Mouse (Mus musculus) heart, adult 11 months (tissue): ENCODE results near the gene S100pbp.

ENCODE experiments used
- DNase-seq: peaks from one replicate; pipeline ENCODE4 v3.0.0; 2022

S100pbp gene

DNA sequence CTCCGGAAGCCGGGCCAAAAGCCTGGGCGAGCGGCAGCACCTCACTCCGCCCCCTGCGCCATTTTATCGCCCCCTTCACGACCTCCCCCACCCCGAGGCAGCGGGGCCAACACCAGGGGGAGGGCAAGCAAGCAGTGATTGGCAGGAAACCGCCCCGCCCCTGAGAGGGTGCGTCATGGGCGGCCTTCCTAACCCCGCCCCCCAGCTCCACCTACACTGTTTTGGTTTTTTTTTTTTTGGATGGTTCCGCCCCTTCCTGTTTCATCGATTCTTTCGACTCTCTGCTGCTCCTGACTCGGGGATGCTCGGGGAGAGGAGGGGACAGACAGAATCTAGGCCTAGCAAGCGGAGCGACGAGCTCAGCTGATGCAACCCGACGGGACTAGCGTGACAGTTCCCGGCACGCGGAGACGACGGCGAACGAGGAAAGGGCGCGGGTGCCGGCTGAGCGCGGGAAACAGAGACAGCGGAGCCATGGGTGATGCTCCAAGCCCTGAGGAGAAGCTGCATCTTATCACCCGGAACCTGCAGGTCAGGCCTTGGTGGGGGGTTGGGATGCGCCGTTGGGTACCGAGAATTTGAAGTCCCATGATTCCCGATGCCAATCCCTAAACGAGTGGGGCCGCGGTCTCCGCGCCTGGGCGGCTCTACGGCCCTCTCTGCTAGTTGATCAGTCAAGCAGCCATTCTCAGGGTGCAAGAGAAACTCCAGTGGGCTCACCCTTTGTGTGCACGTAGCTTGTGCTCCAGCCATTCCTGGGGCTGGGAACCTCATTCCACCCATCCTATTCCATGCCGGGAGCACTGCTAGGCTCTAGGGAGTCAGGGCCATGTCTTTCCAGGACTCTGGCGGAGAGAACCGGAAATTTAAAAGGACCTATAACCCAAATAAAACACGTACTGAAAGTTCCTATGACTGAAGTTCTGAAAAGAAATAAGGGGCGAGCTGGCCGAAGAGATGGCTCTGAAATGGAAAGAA lies at the start of gene S100pbp, which contains the start of gene Yars:
S100pbp (minus strand) TSS at position 186 of the 978 bp plus-strand sequence.
Yars (plus strand) TSS at position 219 of the 978 bp plus-strand sequence.
- peak; percentile 100 for DNase-seq

DNA sequence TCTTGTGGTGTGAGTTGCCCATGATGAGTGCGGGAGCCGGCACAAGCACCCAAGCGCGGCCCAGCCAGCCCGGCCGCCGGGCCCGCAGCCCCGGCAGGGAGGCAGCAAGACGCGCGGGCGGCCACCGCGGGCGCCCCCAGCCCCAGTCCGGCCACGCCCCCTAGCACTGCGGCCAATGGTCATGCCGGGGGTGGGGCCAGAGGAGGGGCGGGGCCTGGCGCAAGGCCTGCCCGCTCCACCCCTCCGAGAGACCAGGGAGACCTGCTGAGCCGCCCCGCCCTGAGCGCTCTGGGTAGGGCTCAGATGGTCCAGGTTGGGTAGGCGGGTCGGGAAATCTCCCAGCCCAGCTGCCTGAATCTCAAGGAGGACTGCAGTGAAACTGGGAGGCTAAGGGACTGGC lies 49.5 kb upstream of the S100pbp start:
- DNase-seq, result peak; percentile 97

DNA sequence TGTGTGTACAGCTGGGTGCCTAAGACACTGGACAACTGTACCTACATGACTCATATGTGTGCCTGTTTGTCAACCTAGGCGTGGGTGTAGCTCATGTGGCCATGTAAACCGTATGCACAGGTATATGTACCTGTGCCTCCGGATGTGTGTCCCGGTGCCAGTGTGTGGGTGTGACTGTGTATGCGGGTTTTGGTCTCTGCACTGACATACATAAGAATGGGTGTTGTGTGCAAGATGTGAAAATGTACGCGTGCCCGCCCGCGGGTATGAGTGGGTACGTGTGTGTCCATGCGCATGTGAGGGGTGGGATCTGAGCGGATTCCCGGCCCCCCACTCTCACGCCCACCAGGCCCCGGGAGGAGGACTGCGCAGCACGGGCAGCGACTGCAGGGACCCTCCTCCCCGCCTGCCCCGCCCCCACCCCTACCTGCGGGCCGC lies 49.1 kb upstream of the S100pbp start:
- peak; percentile 88 for DNase-seq

DNA sequence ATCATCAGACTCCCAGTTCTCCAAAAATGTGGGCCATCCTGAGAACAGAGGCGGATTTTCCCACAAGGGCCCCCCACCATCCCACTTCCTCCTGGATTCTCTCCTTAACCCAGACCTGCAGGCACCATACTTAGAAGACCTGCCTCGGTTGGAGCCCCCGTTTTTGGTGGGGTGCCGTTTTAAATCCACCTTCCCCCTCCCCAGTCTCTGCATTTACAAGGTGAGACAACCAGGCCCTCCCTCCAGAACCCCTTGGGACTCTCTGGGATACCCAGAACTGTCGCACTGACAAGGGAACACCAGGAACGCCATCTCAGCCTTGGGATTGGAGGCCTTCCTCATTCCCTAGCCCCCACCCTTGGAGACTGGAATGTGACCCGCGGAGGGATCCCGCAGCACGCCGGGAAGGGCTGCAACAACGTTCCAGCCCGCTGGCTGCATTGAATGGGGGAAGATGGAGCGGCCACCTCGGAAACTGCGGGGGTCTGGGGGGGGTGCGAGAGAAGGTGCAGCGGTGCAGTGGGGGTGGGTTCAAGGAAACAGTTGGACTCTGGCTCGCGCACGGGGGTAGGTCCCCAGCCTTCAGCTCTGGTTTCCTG lies 48.4 kb upstream of the S100pbp start:
- peak; percentile 89 for DNase-seq

DNA sequence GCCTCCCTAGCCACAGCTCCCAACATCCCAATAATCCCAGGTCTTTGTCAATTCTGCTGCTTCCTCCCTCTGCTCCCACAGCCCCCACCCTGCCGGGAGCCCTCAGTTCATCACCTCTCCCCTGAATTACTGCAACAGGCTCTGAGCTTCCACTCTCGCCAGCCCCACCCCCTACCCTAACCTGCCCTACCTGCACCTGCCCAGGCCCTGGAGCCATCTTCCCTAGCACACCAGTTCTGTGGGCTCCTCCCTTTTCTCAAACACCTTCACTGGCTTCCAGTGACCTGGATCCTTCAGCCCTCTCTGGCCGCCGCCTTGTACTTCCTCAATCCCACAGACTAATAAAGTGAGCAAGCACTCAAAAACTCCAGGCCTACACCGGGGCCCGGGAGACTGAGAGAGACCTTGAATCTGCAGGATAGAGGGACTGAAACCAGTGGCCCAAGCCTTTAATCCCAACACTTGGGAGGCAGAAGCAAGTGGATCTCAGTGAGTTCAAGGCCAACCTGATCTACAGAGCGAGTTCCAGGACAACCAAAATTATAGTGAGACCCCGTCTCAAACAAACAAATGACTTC lies 46.8 kb upstream of the S100pbp start:
- DNase-seq, result no peak

DNA sequence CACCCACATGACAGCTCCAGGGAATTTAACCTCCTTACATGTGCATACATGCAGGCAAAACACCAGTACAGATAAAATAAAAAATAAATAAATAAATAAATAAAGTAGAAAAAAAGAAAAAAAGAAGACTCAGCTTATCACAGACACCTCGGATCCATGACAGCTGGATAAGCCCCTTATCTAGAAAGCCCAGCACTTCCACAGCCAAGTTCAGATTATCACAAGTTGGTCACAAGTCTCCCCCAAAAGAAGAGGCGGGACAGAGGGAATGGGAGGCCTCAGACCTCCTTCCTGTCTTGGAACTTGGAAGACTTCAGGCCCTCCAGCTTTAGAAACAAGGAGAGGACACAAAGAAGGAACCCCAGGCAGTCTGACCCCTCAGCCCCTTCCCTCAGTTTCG lies 45.6 kb upstream of the S100pbp start:
- DNase-seq, result no peak

DNA sequence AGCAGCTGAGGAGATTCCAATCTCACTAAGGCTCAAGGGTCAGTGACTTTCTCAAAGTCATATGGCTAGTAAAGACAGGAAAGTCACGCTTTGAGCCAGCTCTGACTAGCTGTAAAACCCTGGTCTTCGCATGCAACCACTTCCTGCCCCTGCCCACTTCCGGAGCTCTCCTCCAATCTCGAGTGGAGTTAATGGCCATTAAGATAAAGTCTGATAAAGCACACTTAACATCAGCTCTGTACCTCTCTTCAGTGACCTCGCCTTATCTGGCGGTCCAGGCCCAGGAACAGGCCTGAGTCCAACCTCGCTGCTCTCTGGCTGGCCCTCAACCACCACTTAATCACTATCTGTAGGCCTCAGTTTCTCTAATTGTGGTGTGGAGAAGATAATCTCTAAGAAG lies 45.0 kb upstream of the S100pbp start:
- DNase-seq, result no peak

DNA sequence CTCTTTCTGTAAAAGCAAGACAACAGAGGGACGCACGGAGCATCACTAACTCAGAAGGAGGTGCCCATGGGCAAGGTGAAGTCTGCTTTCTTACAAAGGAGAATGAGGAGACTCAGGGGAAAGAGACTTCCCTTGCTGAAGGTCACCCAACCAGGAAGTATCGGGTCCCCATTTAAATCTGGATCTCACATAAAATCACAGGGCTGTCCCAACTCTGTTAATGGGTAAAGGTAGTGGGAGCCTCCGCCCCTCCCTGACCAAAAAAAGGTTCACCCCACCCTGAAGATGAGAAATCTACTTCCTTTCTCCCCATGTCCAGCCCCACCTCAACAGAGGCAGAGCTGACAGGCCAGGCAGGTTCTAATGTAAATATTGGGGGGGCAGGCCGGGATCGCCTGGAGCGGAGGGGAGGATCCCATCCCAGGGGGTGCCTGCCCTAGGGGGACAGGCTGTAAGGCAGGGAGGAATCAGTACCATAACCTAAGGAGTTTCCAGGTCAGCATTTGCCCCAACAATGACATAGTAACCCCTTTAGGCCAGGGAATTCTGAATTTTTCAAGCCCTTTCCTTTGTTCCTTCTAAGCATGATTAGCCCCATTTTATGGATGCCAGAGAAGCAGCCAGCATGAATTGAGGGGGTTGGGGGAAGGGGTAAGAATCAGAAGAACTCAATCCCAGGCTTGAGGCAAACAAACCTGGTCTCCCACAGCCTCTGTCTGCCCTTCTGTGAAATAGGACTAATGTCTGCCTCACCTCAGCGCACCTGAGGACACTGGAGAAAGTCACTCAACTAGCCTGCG lies 43.2 kb upstream of the S100pbp start:
- no peak for DNase-seq

DNA sequence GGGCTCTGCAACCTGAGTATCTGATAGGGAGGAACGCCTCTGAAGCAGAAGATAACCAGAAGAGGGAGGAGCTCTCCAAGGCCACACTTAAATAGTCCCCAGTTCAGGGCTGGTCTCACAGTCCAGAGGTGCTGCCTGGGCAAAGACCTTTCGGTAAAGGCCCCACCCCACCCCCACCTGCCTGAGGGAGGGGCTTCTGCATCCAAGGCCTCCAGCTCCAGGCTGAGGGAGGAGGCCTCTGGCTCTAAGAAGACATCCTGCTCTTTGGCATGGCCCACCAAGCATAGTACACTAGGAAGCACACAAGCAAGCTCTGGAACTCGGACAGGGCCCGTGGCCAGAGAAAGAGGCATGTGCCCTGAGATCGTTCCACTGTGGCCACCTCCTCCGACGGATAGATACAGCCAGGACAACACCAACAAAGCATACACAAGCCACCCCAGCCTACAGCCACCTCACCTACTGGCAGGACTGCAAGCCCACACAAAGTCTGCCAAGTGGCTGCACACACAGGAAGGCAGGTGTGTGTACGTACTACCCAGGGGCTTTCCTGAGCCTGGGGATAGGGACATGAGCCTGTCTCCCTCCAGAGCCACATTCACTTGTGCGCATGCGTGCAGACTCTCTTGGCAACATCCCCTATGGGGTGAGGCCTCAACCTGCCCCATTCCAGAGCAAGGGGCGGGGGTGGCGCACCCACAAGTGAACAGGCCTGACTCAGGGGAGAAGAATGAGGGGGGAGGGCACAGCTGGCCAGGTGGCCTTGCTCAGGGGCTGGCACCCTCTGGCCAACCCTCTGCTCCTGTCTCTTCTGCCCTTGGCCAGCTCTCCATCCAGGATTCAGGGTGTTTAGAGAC lies 42.3 kb upstream of the S100pbp start:
- no peak for DNase-seq

DNA sequence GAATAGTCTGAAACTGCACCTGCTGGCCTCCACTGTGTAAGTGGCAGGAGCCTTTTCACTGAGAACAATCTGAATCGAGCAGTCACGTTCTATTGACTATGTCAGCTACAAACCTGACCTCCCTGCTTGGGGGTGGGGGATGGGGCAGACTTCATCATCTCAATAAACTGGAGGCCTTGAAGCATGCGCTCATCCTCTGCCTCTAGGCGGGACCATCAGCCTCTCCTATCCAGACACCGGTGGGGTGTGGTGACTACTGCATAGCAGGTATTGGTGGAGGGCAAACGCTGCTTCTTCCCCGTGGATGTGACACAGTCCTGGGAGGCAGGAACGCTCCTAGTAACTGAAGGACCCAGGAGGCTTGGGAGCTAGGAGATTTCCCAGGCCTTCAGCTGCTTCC lies 41.4 kb upstream of the S100pbp start:
- no peak for DNase-seq

DNA sequence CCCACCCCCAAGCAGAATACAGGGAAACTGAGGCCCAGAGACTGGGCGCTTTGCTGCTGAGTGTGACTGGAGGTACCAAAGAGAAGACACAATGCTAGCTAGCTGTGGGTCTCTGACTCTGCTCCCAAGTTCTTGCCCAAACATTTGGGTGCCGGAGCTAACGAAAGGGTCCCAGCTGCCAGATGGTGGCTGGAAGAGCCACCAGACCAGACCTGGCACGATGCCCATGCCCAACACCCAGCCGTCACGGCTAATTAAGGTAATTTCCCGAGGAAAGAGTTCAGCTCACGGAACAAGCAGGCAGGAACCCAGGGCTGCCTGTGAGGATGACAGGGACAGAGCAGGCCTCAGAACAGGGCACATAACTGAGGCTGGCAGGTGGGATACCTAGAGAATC lies 38.5 kb upstream of the S100pbp start:
- DNase-seq, result no peak

DNA sequence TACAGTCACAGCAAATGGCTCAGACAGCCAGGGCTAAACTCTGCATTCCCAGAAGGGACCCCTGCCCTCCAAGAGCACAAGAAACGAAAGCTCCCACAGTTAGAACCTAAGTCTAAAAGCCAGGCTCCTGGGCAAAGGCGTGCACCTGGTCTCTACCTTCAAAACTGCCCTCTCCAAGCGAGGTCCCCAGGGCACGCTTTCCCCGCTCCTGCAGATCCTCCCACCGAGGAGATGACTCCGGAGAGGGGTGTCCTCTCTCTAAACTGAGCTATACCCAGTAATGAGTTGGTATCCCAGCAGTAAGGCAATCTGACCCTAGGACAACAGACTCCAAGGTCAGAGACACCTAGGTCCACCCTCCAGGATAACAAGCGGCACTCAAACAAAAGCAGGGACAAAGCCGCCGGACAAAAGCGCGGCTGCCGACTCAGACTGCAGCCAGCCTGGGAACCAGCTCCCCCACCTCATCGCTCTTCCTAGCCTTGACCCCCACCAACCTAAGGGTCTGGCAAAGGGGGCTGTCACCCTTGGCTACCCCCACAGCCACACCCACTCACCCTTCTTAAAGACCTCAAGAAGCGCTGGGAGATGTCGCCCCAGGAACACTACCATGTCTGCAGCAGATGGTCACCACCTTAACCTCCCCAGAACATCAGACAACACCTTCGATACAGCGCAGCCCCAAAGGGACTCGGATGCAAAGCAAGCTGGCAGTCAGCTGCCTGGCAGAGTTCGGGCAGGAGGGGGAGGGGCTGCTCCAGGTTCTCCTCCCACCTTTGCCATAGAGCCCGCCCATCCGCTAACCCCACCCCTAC lies 37.9 kb upstream of the S100pbp start:
- no peak for DNase-seq

DNA sequence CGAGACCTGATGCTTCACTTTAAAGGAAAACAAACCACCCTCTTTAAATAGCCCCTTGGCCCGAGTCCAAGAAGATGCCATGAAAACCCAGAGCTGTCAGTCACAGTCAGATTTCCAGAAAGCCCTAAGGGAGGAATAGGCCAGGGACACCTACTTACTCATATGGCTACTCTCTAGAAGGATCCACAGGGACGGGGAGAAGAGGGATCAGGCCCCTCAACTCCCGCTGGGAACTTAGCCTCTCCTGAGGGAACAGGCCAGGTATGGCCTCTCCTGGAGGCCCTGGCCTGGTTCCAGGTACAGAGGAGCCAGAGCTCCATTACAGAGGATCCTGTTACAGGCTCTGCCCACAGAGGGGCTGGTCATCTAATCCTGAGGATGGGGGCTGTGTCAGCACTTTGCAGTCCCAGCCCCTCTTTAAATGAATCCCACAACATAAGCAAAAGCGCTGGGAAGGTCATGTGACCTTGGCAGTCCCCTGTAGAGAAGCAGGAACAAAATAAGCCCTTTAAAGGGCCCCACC lies 37.0 kb upstream of the S100pbp start:
- no peak for DNase-seq

DNA sequence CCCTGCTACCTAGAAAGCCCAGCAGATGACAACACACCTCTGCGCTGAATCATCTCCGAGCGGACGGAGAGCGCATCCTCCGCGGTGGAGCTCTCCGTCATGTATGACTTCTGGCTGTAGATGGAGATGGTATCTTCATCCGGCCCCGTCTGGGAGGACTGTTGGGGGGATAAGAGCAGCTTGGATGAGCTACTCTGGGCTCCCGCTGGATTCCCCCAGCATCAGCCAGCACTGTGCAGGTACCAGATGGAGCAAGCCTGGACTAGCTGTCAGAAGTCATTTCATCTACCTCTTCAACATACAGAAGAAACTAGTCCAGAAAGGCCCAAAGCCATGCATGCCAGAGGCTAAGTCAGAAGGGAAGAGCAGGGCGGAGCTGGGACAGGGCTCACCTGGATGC lies 35.8 kb upstream of the S100pbp start:
- DNase-seq, result no peak

DNA sequence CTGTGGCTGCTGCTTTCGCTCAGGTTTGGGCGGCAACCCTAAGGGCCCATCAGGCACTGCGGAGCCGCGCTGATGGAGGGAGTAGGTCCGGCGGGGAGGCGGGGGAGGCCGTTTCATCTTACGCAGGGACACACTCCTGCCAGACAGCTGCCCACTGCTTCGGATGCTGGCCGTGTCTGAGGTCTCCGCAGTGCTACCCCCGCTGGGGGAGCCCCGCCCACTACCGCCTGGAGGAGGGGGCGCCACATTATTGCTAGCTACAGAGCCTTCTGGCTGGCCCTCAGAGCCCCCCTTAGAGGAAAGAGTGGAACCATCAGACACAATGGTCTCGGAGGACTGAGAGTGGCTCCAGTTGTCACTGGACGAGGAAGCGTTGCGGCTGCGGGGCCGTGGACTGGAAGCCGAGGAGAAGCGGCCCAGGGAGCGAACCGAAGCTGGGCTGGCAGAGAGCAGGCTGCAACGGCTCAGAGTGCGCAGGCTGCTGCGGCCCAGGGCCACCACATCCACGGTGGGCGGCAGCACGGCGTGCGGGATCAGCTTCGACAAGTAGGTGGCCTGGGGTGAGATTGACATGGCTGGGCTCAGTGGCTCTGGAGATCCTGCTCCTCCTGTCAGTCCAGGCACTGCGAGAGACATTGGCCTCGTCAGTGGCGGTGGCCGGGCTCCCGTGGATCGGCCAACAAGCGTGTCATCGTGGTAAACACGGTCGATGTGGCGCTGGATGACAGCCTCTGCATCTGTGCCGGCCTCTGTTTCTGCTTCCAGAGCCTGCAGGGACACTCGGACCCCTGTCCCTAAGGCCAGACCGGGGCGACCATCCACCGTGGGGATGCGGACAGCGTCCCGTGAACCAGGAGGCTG lies 34.1 kb upstream of the S100pbp start:
- no peak for DNase-seq

DNA sequence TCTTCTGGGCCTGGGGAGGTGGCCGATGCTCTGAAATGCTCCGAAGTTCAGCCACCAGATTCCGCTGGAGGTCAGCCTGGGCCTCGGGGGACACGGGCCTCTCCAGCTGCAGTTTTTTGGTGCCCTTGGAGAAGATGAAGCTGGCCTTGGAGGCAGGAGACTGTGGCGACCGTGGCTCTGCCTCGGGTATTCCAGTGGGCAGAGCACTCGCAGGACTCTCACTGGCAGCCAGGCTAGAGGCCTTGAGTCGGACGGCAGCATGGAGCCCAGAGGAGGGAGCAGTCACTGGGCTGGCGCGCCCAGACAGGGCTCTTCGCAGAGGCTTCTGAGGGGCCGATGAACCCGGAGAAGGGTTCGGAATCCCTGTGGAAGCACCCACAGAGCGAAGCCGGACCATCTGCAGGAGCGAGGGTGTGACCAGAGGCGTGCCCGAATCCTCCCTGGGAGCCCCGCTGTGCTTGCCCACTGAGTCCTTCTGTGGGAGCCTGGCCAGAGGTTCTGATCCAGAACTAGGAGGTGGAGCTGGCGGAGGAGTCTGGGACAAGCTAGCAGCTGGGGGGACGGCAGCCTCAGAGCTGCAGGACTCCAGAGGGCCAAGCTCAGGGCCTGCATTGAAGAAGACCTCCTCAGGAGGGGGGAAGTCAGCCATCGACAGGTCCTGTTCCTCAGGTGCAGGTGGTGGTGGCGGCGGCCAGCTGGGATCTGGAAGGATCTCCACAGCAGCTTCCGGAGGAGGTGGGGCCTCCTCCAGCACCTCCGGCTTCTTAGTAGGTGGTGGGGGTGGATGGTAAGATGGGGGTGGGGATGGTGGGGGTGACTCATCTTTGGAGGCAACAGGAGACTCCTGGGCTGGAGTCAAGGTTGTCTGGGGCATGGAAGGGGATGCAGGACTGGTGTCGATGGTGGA lies 32.7 kb upstream of the S100pbp start:
- DNase-seq, result peak; percentile 97

DNA sequence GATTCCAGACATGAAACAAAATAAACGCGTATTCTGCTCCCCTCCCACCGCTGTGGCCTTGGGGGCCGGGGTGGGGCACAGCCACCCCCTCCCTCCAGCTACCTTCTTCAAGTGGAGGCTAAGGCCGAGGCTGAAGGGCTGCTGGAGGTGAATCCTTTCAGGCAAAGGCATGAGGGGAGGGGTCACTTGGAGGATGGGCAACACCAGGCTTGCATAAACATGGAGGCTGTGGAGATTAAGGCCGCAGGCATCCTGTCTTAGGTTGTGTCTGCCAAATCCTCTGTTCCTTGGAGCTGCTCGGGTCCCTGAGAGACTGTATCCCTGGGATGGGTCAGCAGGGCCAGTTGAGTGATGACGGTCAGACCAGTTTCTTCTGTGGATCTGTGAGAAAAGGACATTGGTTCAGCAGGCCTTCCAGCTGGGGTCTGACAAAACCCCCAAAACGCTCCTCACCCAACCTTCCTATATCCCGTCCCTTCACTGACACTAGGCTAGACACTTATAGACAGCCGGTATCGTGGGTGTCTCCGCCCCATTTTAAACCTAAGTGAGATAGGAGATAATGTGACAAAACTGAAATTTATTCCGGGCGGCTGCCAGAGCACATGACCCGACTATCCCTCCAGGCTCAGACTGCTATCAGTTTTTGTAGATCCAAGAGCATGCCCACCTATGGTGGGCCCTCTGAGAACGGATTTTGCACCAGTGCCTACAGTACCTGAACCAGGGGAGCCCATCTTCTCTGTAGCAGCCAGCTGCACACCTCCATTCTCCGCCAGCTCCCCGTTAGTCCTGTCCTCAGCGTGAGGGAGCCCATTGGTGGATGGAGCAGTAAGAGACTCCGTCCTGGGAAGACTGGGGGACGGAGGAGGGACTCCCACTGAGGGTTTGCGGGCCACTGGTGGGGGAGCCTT lies 31.8 kb upstream of the S100pbp start:
- DNase-seq, result no peak
